Mouse (Mus musculus) lung, adult 2 months (tissue): Measurements from ENCODE around the gene Gtf2i. TPM values are rescaled to one million over a fixed set of nuclear protein-coding genes. Genes with fewer than 3 reads are reported as not detected.

Experiments used
- DNase-seq: peaks from one replicate; pipeline ENCODE4 v3.0.0; 2022
- H3K4me1 ChIP-seq: fragments of 200-500 bp; 2 replicates; pipeline ENCODE4 v1.6.1; 2011; ENCODE audit warnings: low read length; ENCODE audit not compliant: control insufficient read depth, insufficient read depth
- H3K4me3 ChIP-seq: fragments of 200-500 bp; replicated peaks from 2 replicates; pipeline ENCODE3; 2011; ENCODE audit warnings: low read depth, mild to moderate bottlenecking, control low read depth, low read length; ENCODE audit errors: extremely low read depth
- CTCF ChIP-seq: fragments of 200-500 bp; IDR thresholded peaks from 2 replicates; pipeline ENCODE4 v1.5.1; 2011; ENCODE audit warnings: mild to moderate bottlenecking, low read length, control low read depth; ENCODE audit not compliant: insufficient read depth
- POLR2A ChIP-seq: fragments of 200-500 bp; IDR thresholded peaks from 2 replicates; pipeline ENCODE4 v1.6.1; 2011; ENCODE audit warnings: low read depth, mild to moderate bottlenecking, control low read depth, low read length, borderline replicate concordance; ENCODE audit errors: extremely low read depth
- WGBS: fragments of 180-500 bp; shearing (Covaris S2); methylation state at CpG from one replicate; pipeline ENCODE4 v1.1.7; 2018; 5-methylcytosine and 5-hydroxymethylcytosine counted together
- polyA plus RNA-seq: library from polyadenylated mRNA; depleted of rRNA; stranded (reverse); fragments of >200 nt; gene quantifications from 2 replicates; pipeline ENCODE4 v1.2.3, GENCODE M21; 2012

The Gtf2i gene
- polyA plus RNA-seq, 1 experiment, result 79.5 TPM

DNA sequence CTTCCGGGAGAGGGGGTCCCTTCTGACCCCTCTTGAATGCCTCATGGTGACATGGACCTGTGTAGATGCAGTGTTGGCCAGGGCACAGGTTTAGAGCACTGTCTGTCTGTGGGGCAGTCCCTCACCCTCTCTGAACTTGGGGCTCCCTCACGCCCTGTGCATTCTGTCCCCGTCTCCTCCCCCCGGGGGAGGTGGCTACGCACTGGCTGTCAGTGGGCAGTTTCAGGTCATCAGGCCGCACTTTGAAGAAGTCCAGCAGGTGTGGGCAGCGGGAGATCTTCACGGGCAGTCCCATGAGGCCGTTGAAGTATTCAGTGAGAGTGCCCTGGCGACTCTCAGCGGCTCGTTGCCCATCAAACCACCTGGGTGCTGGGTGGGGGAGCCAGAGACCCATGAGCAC, 87.6 kb downstream of the Gtf2i start:
- DNase-seq, result no peak
- H3K4me3 ChIP-seq, result no peak overlapping the region
- WGBS, result 49% methylated on average over 12 of the region's 12 CpGs
- peaks cover 8% of the 10 kb centered on the region for H3K4me1 ChIP-seq
- TF ChIP-seq POLR2A, result no peak
- no peak for TF ChIP-seq CTCF

DNA sequence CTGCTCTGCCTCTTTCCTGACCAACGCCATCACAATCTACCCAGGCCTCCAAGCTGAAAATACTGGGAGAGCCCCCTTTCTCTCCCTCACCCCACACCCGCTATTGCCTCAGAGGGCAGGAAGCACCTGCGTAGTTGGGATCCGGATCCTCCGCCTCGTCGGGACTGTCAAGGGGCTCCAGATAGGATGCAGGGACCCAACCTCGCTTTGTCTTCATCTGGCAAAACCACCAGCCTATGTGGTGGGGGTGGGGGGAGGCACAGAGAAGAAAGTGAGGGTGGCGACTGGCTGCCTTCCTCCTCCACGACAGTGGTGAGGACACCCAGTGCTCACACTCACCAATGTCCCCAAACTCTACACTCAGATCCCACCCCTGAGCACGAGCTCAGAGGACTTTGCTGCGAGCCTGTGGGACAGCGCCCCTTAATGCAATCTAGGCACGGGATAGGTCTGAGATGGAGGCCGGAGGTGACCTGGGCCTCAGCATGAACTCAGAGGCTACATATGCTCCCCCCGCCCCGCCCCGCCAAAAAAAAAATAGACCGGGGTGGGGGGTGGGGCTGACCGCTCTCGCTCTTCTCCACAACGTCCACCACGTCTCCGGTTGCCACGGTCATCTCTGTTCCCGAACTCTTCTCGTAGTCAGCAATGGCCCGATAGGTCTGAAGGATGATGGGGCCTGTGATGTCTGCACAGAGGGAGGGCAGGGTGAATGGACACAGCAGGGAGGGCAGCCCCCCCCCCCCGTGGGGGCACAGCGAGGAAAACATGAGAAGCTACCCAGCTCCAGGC, 89.3 kb downstream of the Gtf2i start:
- Histone ChIP-seq H3K4me3 (no peak overlapping the region), H3K4me1 (peaks cover 12% of the 10 kb centered on the region)
- TF ChIP-seq POLR2A (no peak), CTCF (no peak)
- no peak for DNase-seq
- WGBS, result 57% methylated on average over 30 of the region's 30 CpGs

DNA sequence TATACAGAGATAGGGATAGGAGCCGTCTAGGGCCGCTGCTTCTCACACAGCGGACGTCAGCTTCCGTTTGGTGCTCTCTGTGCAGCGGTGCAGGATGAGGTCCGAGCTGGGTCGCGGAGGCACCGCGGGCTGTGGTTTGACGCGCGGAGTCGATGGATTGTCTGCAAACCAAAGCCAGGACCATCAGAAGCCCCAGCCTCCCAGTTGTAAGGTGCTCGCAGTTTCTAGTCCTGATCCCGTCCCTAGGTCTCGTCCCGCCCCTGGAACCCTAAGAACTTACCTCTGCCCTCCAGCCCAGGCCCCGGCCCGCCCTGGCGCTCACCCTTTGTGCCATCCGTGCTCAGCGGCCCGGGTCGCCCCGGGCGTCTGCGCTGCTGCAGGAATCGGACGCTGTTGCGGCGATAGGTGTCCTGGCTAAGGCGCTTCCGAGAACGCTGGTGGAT, 92.8 kb downstream of the Gtf2i start:
- 12% methylated on average over 36 of the region's 36 CpGs for WGBS
- peaks cover 5% of the 10 kb centered on the region; the same call in 1 of the 2 replicates for H3K4me1 ChIP-seq
- H3K4me3 ChIP-seq, result peak overlapping the region; percentile 22
- DNase-seq, result no peak
- TF ChIP-seq CTCF, result no peak
- TF ChIP-seq POLR2A, result no peak

DNA sequence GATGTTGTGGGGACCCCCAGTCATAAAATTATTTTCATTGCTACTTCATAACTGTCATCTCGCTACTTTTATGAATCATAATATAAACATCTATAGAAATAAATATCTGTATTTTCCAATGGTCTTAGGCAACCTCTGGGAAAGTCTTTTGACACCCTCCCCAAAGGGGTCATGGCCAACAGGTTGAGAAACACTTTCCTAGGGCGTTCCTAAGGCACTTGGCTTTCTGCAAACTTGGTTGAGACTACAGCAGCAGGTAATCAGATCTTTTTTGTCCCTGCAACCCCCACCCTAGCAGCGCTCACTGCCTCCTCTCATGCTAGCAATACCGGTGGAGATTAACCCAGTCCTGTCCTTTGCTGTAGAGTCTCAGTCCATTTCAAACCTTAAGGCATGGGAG, 93.3 kb downstream of the Gtf2i start:
- WGBS, result 48% methylated on average over 4 of the region's 4 CpGs
- H3K4me3 ChIP-seq, result no peak overlapping the region
- H3K4me1 ChIP-seq, result peaks cover 5% of the 10 kb centered on the region; the same call in 1 of the 2 replicates
- TF ChIP-seq POLR2A (no peak), CTCF (no peak)
- DNase-seq, result no peak

DNA sequence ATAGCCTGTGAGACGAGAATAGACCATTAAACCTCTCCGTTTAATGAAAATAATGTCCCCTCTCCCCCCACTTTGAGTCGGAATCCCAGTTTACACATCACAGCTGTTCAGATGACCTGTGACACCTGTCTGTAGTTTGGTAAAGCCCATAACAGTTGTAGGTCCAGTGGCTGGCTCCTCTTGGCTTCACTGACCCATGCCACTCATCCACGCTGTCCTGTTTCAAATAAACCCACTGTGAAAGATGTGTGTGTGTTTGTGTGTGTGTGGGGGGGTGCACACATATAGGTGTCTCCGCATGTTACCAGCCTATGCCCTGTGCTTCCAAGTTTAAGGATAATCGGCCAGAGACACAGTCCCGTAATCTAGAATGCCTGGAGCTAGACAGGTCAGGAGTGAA, 96.7 kb downstream of the Gtf2i start:
- no peak for TF ChIP-seq CTCF
- no peak for TF ChIP-seq POLR2A
- 89% methylated on average over 7 of the region's 7 CpGs for WGBS
- Histone ChIP-seq H3K4me1 (peaks cover 5% of the 10 kb centered on the region; the same call in 1 of the 2 replicates), H3K4me3 (no peak overlapping the region)
- DNase-seq, result no peak

DNA sequence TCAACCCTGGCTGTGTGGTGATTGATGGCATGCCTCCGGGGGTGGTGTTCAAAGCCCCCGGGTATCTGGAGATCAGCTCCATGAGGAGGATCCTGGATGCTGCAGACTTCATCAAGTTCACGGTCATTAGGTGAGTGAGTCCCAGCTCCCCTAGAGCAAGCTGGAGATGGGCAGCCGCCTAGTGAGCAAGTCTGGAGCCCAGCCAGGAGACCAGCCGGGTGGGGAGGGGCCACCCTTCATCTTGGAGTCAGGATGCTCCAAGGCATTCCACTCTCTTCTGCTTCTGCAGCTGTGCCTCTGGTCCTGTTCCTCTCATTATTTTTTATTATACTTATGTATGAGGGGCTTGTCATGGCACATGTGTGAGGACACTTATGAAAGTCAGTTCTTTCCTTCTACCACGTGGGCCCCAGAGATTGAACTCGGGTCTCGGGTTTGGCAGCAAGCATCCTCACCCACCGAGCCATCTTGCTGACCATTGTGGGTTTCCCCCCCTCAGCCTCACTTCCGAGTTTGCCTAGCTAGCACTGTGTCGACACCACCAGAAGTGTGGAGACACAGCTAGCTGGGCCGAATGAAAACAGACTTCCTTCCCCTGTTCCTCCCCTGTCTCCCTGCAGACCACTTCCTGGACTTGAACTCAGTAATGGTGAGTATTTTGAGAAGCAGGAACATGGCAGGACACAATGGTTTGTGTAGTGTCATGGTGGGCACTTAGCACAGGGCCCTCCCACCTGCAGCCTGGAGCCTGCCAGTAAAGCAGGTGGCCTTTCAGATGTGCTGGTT, 100.3 kb downstream of the Gtf2i start:
- no peak for DNase-seq
- no peak for TF ChIP-seq CTCF
- TF ChIP-seq POLR2A, result no peak
- Histone ChIP-seq H3K4me3 (no peak overlapping the region), H3K4me1 (peaks cover 4% of the 10 kb centered on the region)
- WGBS, result 42% methylated on average over 12 of the region's 12 CpGs

DNA sequence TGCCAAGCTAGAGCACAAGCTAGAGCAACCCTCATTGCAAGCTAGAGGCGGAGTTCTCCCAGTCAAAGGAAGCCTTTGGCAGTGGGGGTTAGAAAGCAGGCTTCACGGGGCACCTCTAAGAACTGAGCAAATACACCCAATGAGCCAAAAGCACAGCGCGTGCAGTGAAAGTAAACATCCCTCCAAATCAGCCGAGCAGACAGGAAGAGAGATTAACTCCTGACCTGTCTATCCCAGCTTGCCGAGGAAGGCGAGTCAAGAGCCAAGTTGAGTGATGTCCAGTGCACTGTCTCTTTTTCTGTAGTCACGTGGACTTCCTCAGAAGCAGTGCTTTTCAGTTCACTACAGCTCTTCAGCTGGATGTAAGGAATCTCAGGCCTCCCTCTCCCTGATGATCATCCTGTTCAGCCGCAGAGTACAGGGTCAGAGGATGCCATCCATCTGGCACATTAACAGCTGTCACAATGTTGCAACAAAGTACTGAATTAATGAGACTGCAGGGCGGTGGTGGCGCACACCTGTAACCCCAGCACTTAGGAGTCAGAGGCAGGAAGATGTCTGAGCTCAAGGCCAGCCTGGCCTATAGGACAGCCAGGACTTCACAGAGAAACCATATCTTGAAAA, 104.5 kb downstream of the Gtf2i start:
- no peak overlapping the region for H3K4me3 ChIP-seq
- peak; percentile 33 for DNase-seq
- TF ChIP-seq POLR2A (no peak), CTCF (no peak)
- 11% methylated on average over 11 of the region's 11 CpGs for WGBS
- H3K4me1 ChIP-seq, result peaks cover 4% of the 10 kb centered on the region

DNA sequence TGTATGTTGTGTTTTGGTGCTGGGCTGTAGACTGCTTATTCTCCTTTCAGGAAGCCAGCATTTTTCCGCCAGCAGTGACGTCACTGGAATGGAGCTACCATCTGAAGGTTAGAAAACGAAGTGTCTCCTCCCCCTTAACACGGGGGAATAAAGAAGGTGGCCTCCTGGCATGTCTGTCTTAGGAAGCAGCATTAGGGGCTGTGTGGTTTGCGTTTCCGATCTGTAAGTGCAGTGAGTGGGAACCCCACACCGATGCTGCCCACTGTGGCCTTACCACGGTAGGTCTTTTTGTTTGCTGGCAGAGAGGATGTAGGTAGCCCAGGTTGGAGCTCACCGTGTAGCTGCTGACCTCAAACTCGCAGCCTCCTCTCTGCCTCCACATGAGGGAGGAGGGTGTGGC, 107.8 kb downstream of the Gtf2i start:
- no peak for DNase-seq
- Histone ChIP-seq H3K4me1 (peaks cover 4% of the 10 kb centered on the region), H3K4me3 (no peak overlapping the region)
- TF ChIP-seq POLR2A, result no peak
- no peak for TF ChIP-seq CTCF
- 76% methylated on average over 10 of the region's 10 CpGs for WGBS

DNA sequence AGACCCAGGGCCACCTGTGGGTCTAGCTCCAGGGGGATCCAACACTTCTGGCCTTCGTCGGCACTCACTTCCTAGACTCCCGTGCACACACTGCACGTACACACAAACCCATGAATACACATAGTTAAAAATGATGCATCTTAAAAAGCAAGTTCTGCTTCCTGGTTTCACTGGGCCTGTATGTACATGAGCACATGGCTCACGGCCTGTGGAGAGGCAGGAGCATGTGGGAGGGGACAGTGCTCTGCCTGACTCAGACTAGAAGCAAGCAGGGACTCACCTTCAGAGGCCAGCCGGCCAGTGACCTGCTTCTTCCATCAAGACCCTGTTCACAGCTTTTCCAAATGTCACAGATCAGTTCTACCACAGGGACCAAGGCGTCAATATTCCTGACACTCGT, 120.9 kb downstream of the Gtf2i start:
- TF ChIP-seq CTCF (no peak), POLR2A (no peak)
- no peak for DNase-seq
- Histone ChIP-seq H3K4me1 (no peaks in the 10 kb centered on the region), H3K4me3 (no peak overlapping the region)
- 85% methylated on average over 8 of the region's 8 CpGs for WGBS
